Mouse (Mus musculus) embryo, embryonic 10 days (tissue): ENCODE measurements around the gene Jmjd8.

Source experiments
- DNase-seq: peaks from one replicate; pipeline ENCODE4 v3.0.0-alpha.2; 2015; ENCODE audit warnings: low spot score

Gene Jmjd8

GRCm38 (mm10) chr17:25808789-25809605 is 19.7 kb upstream of the Jmjd8 start, which contains the start of gene Fbxl16:
Gene Fbxl16, plus strand, starts transcription at chr17:25809085.
- DNase-seq: peak; percentile 87

- DNase-seq: no peak
Observed at GRCm38 (mm10) chr17:25809606-25810340, 18.9 kb upstream of the Jmjd8 start.

DNA sequence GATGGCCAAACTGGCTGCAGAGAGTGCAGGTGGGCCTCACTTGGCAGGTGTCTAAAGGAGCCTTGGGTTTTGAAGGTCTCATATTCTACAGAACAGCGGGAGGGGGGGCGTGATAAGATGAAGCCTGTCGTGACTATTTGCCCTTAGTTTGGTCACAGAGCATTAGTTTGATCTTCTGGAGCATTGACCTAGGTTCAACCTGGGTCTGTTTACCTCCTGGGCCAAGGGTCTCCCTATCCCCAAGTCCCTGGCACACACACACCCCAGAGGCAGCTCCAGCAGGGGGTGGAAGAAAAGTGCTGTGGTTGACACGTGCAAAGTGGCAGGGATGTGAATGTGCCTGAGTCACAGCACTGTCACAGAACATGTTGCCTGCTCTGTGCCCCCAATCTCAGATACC is 17.8 kb upstream of the Jmjd8 start:
- DNase-seq: no peak

DNA sequence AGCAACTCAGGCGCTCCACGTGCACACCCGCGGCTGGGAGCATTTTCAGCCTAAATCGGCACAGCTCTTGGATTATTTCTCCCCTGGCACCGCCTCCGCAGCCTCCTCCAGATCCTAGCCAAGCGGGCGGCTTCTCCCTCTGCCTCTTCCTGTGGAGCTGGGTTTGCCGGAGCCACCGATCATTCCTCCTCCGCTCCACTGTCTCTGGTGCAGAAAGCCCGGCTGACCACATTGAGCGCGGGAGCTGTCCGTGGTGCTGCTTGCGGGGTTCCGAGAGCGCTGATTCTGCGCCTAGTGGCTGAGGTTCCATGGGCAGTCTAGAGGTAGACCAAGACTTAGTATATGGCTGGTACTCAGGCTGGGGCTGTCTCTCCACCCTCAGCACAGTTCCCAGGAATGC is 15.2 kb upstream of the Jmjd8 start:
- DNase-seq: peak; percentile 94

GRCm38 (mm10) chr17:25817662-25818061 is 11.0 kb upstream of the Jmjd8 start:
- no peak for DNase-seq

DNA sequence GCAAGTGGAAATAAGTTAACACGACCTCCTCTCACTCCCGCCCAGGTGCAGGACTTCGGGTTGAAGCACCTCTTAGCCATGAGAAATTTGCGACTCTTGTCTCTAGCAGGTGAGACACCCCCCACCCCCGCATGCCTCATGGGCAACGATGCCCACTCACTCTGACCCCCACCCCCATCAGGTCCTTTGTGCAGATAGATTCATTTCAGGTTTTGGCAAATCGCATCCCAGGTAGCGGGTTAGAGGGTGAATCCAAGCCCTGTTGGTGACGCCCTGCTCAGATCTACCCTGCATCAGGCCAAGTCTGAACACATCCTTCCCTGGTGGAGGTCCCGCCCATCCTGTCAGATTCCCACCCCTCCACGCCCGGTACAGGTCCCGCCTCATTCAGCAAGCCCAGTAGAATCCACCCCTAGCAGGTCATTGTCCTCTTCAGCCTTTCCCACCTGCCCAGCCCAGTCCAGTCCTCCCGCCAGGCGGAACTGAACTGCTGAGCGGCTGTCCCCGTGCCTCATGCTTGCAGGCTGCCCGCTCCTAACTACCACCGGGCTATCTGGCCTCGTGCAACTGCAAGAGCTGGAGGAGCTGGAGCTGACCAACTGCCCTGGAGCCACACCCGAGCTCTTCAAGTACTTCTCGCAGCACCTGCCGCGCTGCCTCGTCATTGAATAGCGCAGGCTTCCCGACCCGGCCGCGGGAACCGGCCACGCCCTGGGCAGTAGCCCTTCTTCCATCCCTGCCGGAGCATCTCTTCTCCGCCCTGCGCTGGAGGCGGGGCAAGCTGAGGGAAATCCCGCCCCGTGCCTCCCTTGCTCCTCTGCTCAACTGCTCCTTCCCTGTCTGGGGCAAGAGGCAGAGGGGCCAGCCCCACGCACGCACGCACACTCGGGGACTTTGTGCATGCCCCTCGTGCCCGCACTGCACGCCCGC is 9.6 kb upstream of the Jmjd8 start:
- DNase-seq: peak; percentile 47

- DNase-seq: peak; percentile 93
Observed at GRCm38 (mm10) chr17:25823452-25823851, 5.2 kb upstream of the Jmjd8 start, which contains the start of gene Wdr24. Gene Wdr24, plus strand, starts transcription at chr17:25823627.

GRCm38 (mm10) chr17:25824362-25825142 is 4.1 kb upstream of the Jmjd8 start:
- DNase-seq: no peak

GRCm38 (mm10) chr17:25825311-25825710 is 3.4 kb upstream of the Jmjd8 start:
- no peak for DNase-seq

- no peak for DNase-seq
Observed at GRCm38 (mm10) chr17:25825984-25826570, 2.6 kb upstream of the Jmjd8 start.

DNA sequence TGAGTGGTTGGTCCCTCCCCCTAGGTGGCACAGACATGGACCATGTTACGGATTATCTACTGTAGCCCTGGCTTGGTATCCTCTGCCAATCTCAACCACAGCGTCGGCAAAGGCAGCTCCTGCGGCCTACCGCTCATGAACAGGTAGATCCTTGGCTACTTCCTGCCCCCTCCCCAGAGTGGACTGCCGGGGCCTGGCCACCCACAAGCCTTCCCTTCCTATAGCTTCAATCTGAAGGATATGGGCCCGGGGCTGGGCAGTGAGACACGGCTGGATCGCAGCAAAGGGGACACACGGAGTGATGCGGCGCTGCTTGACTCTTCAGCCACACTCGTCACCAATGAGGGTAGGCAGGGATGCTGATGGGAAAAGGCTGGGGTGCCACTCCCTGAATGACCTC is 1.7 kb upstream of the Jmjd8 start:
- DNase-seq: no peak

GRCm38 (mm10) chr17:25827546-25828222 is 983 bp upstream of the Jmjd8 start:
- no peak for DNase-seq

- no peak for DNase-seq
Observed at GRCm38 (mm10) chr17:25828223-25828594, 458 bp upstream of the Jmjd8 start.

DNA sequence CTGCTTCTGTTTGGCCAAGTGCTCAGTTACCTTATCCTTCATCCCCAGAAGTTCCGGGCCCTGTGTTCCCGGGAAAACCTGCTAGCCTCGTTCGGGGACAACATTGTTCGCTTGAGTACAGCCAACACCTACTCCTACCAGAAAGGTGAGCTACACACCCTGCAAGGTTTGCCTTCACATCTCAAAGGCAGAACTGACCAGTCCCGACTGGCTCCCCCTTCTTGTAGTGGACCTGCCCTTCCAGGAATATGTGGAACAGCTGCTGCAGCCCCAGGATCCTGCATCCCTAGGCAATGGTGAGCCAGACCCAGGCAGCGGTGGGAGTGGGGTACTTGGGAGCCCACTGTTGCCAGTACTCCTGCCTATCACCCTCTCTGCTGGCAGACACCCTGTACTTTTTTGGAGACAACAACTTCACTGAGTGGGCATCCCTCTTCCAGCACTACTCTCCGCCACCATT is 921 bp downstream of the Jmjd8 start:
- no peak for DNase-seq

DNA sequence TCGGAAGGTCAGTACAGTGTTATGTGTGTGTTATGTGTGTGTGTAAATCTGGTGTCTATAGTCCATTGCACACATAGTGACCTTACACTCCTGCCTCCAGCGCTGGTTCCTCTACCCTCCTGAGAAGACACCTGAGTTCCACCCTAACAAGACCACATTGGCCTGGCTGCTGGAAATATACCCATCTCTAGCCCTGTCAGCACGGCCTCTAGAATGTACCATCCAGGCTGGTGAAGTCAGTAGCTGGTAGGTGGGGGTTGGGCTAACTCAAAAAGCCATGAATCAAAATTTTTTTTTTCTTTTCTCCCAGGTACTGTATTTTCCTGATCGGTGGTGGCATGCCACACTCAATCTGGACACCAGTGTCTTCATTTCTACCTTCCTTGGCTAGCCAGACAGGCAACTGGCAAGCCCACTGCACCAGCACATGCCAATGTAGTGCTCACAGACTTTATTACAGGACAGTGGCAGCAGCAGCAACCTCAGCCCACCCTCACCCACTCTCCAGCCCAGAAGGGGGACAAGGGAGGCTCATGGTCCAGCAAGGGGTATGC is 1.6 kb downstream of the Jmjd8 start:
- DNase-seq: no peak

DNA sequence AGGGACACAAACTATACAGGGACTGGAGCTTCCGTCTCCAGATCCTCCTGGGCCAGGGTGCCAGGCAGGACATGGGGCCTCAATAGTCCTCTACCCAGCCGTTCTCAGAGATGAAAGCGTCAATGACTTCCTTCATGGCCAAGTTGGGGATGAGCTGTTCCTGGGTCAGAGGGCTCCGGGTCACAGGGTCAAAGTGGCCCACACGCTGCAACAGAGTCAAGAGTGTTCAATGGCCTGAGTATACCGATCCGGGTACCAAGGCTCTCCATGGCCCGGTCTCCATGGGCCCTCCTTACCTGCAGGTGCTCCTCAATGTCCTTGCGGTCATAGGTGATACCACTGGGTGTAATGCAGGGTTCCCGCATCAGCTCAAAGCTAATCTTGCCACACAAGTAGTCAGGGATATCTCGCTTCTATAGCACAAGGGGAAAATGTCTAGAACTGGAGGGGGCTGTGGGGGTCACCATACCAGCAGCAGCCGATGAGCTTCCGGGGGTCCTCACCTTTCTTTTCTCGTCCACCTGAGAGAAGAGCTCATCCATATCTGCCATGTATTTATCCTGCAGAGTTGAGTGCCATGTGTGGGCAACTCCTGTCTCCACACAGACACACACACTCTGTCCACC is 2.3 kb downstream of the Jmjd8 start:
- no peak for DNase-seq

GRCm38 (mm10) chr17:25831451-25832281 is 3.0 kb downstream of the Jmjd8 start:
- no peak for DNase-seq

DNA sequence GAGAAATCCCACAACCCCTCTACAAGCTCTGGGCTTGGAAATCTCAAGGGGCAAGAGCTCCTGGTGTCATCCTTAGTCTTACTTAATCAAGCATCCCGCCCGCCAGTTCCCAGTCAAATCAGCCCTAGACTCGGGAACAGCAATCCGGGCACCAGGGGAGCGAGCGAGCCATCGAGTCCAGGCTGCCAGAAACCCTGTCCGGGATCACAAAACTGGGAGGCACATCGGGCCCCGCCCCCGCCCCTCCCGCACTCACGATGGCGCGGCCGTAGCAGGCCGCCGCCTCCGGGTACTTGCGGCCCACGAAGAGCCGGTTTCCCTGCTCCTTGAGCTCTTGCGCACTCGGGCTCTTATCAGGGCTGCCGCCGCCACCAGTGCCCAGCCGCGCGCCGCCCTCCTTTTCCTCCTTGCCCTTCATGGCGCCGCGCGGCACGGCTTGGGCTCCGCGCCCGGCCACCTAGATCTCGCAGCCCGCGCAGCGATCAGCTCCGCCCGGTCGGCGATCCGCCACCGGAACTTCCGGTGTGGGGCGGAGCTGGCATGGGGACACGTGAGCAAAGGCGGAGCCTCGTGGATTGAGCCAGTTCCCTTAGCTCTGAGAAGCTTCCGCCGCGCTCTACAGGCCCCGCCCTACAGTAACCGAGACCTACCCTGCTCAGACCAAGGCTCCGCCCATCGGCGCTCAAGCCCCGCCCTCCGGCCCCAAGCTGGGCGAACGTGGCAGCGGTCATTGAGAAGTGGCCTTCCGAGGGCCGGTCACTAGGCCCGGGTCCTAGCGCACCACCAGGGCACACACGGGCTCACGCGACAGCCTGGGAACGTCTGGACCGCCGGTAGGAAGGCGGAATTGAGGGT is 4.0 kb downstream of the Jmjd8 start:
- peak; percentile 99 for DNase-seq
